Mouse (Mus musculus): ENCODE measurements at regions not wholly inside any gene's neighbourhood (a gene's known extent, or its start where the extent isn't known, plus 50 kb on each side); places are given as distances from the start of the nearest gene placed in this dataset.

DNA sequence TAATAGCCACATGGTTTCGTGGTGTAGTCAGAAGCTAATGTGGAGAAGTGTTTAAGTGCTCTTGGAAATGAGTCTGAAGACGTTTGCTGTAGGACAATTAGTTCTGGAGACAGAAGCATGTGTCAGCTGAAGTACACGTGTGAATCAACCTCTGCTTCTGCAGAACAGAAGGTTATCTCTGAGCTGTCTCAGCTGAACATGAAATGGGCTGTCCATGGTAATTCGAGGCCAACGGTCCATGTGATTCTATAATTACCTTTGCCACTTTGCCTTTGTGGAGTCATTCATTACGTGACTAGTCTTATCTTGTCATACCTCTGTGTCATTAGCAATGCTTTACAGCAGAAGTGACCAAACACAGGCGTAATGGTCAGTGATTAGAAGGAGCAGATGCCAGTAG lies 295.6 kb upstream of the Veph1 start:
- 55% methylated on average over 7 of the region's 7 CpGs for WGBS
- H3K9me3 ChIP-seq (replicated peaks): no peaks in the 10 kb centered on the region
- H3K27ac ChIP-seq: no peak overlapping the region
- H3K4me3 ChIP-seq: no peak overlapping the region
- peaks cover 4% of the 10 kb centered on the region; the same call in 1 of the 2 replicates for H3K27me3 ChIP-seq
- ATAC-seq (ENCODE audit: low FRiP score): no peak
- H3K4me1 ChIP-seq: 0 out of 2 replicates have a peak, but pooled peaks cover 3% of the 10 kb centered on the region
- H3K36me3 ChIP-seq: no peaks in the 10 kb centered on the region
- H3K4me2 ChIP-seq (replicated peaks): no peak overlapping the region
- H3K9ac ChIP-seq: no peak overlapping the region

DNA sequence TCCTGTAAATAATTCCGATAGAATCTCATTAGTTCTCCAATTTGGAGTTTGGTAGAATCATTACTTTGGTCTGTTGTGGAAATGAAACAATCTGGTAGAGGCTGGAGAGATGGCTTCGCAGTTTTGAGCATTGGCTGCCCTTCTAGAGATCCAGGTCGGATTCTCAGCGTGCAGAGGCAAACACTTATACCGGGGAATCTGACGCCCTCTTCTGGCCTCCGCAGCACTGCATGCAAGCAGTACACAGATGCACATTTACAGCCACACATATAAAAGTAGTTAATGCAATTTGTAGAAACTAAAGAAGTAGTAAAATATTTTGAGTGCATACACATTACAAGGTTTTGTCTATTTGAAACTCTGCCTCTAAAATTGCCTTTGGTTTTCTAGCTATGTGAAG lies 294.1 kb upstream of the Veph1 start:
- ATAC-seq (ENCODE audit: low FRiP score): no peak
- H3K27me3 ChIP-seq: peaks cover 4% of the 10 kb centered on the region; the same call in 1 of the 2 replicates
- no peak overlapping the region for H3K4me3 ChIP-seq
- H3K9me3 ChIP-seq (replicated peaks): no peaks in the 10 kb centered on the region
- no peak overlapping the region for H3K27ac ChIP-seq
- no peaks in the 10 kb centered on the region for H3K36me3 ChIP-seq
- no peak overlapping the region for H3K9ac ChIP-seq
- H3K4me2 ChIP-seq (replicated peaks): no peak overlapping the region
- WGBS: 62% methylated on average over 7 of the region's 7 CpGs
- H3K4me1 ChIP-seq: 0 out of 2 replicates have a peak, but pooled peaks cover 3% of the 10 kb centered on the region

DNA sequence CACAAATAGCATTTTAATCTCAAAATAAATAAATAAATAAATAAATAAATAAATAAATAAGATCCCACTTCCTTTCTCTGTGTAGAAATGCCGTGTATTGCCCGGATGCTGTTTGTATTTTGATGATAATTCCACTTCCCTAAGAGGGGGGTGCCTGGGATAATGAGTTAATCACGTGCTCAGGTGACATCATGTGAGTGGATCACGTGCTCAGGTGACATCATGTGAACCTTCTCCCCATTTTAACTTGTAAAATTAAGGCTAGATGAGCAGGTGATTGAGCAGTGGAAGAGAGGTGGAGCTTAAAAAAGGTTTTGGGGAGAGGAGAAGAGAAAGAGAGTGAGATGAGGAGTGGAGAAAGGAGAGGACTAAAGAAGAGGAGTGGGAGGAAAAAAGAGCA lies 292.8 kb upstream of the Veph1 start:
- 89% methylated on average over 4 of the region's 4 CpGs for WGBS
- H3K4me1 ChIP-seq: 0 out of 2 replicates have a peak, but pooled peaks cover 3% of the 10 kb centered on the region
- no peak overlapping the region for H3K27ac ChIP-seq
- H3K36me3 ChIP-seq: no peaks in the 10 kb centered on the region
- no peaks in the 10 kb centered on the region for H3K9me3 ChIP-seq (replicated peaks)
- no peak overlapping the region for H3K4me2 ChIP-seq (replicated peaks)
- H3K4me3 ChIP-seq: no peak overlapping the region
- ATAC-seq (ENCODE audit: low FRiP score): no peak
- peaks cover 4% of the 10 kb centered on the region; the same call in 1 of the 2 replicates for H3K27me3 ChIP-seq
- H3K9ac ChIP-seq: no peak overlapping the region

DNA sequence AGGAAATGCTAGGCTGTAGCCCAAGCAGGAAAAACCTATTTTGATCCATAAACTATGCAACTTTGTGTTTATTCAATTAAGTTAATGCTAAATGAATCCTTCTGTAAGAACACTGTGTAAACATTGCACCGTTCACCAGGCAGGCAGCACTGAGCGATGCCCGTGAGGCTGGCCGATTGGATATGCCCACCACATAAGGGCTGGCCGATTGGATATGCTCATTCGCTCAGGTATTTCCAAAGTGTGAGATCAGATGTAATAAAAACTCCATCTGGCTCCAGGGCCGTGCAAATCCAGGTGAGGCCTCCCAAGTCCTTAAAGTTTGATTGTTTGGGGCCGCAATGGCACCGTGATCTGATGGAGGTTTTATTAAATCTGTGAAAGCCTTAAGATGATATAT lies 288.2 kb upstream of the Veph1 start:
- Histone ChIP-seq H3K4me1 (no peaks in the 10 kb centered on the region), H3K27me3 (no peaks in the 10 kb centered on the region), H3K4me3 (no peak overlapping the region), H3K27ac (no peak overlapping the region), H3K4me2 (replicated peaks) (no peak overlapping the region), H3K36me3 (no peaks in the 10 kb centered on the region), H3K9ac (no peak overlapping the region), H3K9me3 (replicated peaks) (no peaks in the 10 kb centered on the region)
- ATAC-seq (ENCODE audit: low FRiP score): no peak
- 91% methylated on average over 9 of the region's 9 CpGs for WGBS

DNA sequence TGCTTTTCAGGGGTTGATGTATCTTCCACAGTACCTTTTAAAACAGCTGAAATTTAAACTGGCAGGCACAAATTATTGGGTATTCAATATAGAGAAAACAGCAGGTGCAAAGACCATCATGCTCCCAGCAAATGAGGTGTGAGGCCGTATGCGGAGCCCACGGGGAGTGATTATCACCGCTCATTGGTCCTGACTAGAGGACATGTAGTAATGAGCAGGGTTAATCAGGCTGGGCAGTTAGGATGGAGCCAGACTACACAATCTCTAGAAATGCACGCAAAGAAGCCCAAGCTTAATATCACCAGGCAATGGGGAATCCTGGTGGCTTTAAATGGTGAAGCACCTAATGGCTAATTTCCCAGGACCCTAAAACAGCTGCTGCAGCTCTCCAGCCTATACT lies 287.5 kb upstream of the Veph1 start:
- no peak overlapping the region for H3K4me3 ChIP-seq
- H3K9me3 ChIP-seq (replicated peaks): no peaks in the 10 kb centered on the region
- no peak overlapping the region for H3K4me2 ChIP-seq (replicated peaks)
- no peaks in the 10 kb centered on the region for H3K36me3 ChIP-seq
- no peaks in the 10 kb centered on the region for H3K27me3 ChIP-seq
- H3K9ac ChIP-seq: no peak overlapping the region
- H3K27ac ChIP-seq: no peak overlapping the region
- no peak; the same call in 1 of the 2 replicates for ATAC-seq (ENCODE audit: low FRiP score)
- WGBS: 71% methylated on average over 5 of the region's 5 CpGs
- H3K4me1 ChIP-seq: no peaks in the 10 kb centered on the region

DNA sequence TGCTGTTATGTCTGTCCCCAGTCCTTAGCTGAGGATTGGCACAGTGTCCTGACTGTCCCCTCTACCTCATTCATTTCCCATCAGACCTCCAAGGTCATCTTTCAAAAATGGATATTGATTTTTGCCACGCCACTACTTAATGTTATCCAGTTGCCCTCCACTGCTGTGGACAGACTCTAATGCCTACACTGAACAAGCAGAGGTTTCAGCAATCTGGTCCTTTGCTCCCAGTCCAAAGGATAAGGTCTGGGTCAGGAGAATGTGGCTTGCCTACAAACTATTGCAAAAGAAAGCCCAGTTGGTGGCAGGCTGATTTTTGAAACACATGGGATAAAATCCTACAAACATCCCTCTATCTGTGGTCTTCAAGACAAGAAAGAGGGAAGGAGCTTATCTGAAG lies 280.0 kb upstream of the Veph1 start:
- Histone ChIP-seq H3K4me1 (no peaks in the 10 kb centered on the region), H3K27me3 (no peaks in the 10 kb centered on the region), H3K9me3 (replicated peaks) (no peaks in the 10 kb centered on the region), H3K36me3 (no peaks in the 10 kb centered on the region), H3K27ac (no peak overlapping the region), H3K9ac (no peak overlapping the region), H3K4me2 (replicated peaks) (no peak overlapping the region), H3K4me3 (no peak overlapping the region)
- ATAC-seq (ENCODE audit: low FRiP score): no peak
- 69% methylated on average over 1 of the region's 1 CpGs for WGBS

DNA sequence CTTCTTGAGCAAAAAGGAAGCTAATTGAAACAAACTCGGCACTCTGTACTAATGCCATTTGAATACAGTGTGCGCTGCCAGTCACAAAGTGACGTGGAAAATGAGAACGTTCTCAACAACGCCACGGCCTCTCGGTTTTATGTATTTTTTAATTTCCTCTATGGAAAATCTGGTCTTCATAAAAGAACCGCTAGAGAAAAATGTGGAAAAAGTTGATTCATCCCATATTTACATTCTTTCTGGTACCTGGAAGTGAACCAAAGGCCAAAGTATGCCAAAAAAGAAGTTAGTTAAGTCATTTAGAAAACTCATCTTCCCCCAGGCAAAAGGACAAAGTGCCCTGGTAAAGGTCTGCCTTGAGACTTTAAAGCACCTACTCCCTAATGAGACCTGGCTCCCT lies 277.7 kb upstream of the Veph1 start:
- Histone ChIP-seq H3K9me3 (replicated peaks) (no peaks in the 10 kb centered on the region), H3K9ac (no peak overlapping the region), H3K27me3 (no peaks in the 10 kb centered on the region), H3K36me3 (no peaks in the 10 kb centered on the region), H3K27ac (no peak overlapping the region), H3K4me2 (replicated peaks) (no peak overlapping the region), H3K4me3 (no peak overlapping the region), H3K4me1 (no peaks in the 10 kb centered on the region)
- 80% methylated on average over 8 of the region's 8 CpGs for WGBS
- no peak for ATAC-seq (ENCODE audit: low FRiP score)

DNA sequence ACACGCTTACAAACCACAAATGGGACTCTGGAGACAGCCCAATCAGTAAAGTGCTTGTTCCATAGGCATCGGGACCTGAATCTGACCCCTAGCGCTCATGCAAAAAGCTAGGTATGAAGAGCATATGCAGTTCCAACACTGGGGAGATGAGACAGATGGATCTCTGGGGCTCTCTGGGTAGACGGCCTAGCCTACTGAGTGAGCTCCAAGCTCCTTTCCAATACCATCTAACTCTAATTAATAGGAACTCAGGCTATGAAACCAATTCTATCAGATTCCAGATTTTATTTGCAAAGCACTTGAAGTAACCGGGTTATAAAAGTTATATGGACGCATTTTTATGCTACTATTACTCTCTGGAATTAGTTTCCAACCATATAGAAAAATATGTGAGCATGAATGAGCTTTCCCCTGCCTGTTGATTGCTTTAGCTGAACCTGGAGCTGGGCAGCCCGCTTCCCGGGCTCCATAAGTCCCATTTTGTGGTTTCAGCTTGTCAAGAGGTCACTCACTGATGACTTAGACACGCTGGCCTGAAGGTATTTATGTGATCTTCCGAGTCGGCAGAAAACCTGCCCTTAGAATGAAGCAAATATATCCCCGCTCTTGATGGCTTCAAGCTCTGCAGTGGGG lies 276.4 kb upstream of the Veph1 start:
- H3K9ac ChIP-seq: no peak overlapping the region
- no peaks in the 10 kb centered on the region for H3K27me3 ChIP-seq
- H3K4me1 ChIP-seq: no peaks in the 10 kb centered on the region
- ATAC-seq (ENCODE audit: low FRiP score): no peak
- 85% methylated on average over 12 of the region's 12 CpGs for WGBS
- H3K36me3 ChIP-seq: no peaks in the 10 kb centered on the region
- H3K4me2 ChIP-seq (replicated peaks): no peak overlapping the region
- no peak overlapping the region for H3K4me3 ChIP-seq
- no peak overlapping the region for H3K27ac ChIP-seq
- H3K9me3 ChIP-seq (replicated peaks): no peaks in the 10 kb centered on the region

DNA sequence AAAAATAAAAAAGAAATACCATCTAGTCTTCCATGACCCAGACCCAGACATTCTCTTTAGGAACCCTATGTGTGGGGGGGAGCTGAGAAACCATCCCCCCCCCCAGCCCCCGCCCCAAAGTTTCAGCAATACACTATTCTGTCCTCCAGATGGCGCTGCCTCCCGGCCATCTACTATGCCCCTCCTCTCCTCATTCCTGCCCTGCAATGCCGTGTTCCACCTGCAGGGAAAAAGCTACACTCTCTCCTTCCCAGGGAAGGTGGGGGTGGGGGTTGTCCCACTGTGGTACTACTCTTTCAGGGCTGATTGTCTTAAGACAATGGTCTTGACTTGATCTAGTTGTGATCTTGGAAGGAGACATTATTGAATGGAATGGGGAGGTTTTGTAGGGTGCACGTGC lies 273.7 kb upstream of the Veph1 start:
- Histone ChIP-seq H3K9me3 (replicated peaks) (no peaks in the 10 kb centered on the region), H3K4me3 (no peak overlapping the region), H3K36me3 (no peaks in the 10 kb centered on the region), H3K4me1 (no peaks in the 10 kb centered on the region), H3K4me2 (replicated peaks) (no peak overlapping the region), H3K9ac (no peak overlapping the region), H3K27ac (no peak overlapping the region), H3K27me3 (no peaks in the 10 kb centered on the region)
- 59% methylated on average over 5 of the region's 5 CpGs for WGBS
- ATAC-seq (ENCODE audit: low FRiP score): no peak

DNA sequence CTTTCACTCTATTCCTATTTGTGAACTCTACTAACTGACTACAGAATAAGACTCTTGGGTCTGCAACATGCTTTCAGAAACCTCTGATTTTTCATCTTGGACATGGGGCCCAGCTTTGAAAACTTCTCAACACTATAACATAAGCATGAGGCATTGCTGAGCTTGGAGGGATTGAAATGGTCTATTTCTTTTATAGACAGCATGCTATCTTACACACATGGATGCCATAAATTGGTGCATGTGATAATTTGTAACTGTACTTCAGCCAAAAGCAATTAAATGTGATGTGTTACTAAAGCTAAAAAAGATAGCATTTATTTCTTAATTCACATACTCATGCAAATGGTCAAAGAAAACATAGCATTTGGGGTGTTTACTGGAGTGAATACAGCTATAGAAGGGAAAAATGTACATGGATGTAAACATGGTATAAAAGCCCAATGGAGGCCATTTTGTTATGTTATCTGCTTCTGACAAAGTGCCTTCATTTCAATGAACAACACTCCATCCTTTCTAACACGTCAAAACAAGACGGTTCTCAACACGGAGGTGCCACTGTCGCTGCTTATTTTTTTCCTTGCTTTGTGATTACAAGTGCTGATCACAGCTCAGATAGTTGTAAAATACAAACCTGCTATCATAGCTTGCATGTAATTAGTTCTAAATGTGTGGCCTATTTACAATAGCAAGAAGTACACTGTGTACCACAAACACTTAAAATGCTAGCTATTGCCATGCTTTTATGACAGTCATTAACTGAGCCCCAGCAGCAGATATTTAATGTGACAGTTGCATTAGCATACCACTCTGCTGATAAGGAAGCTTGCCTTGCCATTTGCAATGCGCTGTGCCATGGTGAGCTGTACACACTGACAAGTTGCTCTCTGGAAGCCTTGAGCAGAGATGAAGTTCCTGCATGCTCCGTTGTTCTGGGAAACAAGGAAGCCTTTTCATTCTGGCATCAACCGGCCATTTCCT lies 267.9 kb upstream of the Veph1 start:
- Histone ChIP-seq H3K4me3 (no peak overlapping the region), H3K27me3 (no peaks in the 10 kb centered on the region), H3K36me3 (no peaks in the 10 kb centered on the region), H3K4me2 (replicated peaks) (no peak overlapping the region), H3K9me3 (replicated peaks) (no peaks in the 10 kb centered on the region), H3K4me1 (no peaks in the 10 kb centered on the region), H3K27ac (no peak overlapping the region), H3K9ac (no peak overlapping the region)
- 88% methylated on average over 7 of the region's 7 CpGs for WGBS
- ATAC-seq (ENCODE audit: low FRiP score): no peak

DNA sequence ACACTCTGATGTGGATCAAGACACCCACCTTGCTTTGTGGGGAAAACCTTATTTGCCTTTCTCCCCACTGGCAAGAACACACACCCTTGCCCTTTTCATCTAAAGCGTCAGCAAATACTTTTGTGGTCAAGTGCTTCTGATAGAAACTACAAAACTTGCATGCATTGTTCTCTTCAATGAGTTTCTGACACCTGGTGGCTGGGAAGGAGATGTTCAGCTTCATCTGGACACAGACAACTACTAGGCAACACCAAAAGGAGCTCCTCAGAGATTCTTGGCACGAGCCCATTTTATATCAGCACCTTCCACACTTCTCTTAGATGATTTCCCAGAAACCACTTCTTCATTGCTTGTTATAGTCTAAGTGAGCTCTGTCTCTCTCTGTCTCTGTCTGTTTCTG lies 266.7 kb upstream of the Veph1 start:
- H3K4me1 ChIP-seq: no peaks in the 10 kb centered on the region
- no peak for ATAC-seq (ENCODE audit: low FRiP score)
- WGBS: 84% methylated on average over 2 of the region's 2 CpGs
- no peak overlapping the region for H3K4me3 ChIP-seq
- H3K9me3 ChIP-seq (replicated peaks): no peaks in the 10 kb centered on the region
- H3K9ac ChIP-seq: no peak overlapping the region
- no peak overlapping the region for H3K4me2 ChIP-seq (replicated peaks)
- H3K36me3 ChIP-seq: no peaks in the 10 kb centered on the region
- no peaks in the 10 kb centered on the region for H3K27me3 ChIP-seq
- H3K27ac ChIP-seq: no peak overlapping the region

DNA sequence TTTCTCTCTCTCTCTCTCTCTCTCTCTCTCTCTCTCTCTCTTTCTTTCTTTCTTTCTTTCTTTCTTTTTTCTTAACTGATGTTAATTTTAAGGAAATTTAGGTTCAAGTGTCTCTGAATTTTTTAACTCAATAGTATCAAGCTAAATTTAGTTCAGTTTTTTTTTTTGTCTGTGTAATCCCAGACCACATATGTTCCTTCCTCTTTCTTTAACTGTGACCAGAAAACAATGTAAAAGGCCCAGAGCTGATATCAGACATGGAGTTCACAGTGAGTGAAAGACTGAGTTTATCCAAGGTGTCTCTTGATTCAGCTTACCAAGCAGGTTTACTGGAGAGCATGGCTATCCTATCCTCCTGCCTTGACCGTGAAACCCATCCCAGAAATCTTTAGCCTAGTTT lies 258.9 kb upstream of the Veph1 start:
- Histone ChIP-seq H3K4me2 (replicated peaks) (no peak overlapping the region), H3K27me3 (no peaks in the 10 kb centered on the region), H3K27ac (no peak overlapping the region), H3K9me3 (replicated peaks) (no peaks in the 10 kb centered on the region), H3K36me3 (no peaks in the 10 kb centered on the region), H3K9ac (no peak overlapping the region), H3K4me1 (no peaks in the 10 kb centered on the region), H3K4me3 (no peak overlapping the region)
- 93% methylated on average over 1 of the region's 1 CpGs for WGBS
- no peak for ATAC-seq (ENCODE audit: low FRiP score)

DNA sequence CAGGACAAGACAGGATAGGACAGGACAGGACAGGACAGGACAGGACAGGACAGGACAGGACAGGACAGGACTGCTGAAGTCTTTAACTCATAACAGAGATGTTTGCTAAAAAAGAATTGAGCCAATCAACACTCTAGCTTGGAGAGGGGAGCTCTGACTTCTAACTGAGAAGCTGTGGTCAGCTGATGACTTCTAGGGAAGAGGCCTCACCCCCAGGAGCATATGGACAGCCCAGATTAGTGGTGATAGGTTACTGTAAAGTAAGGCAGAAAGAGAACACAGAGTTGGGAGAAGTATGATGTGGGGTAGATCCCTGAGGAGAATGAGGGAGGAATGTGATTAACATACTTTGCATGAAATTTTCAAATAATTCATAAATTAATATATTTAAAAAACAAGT lies 254.3 kb upstream of the Veph1 start:
- Histone ChIP-seq H3K4me2 (replicated peaks) (no peak overlapping the region), H3K4me3 (no peak overlapping the region), H3K36me3 (no peaks in the 10 kb centered on the region), H3K27me3 (no peaks in the 10 kb centered on the region), H3K27ac (no peak overlapping the region), H3K9me3 (replicated peaks) (no peaks in the 10 kb centered on the region), H3K4me1 (no peaks in the 10 kb centered on the region), H3K9ac (no peak overlapping the region)
- ATAC-seq (ENCODE audit: low FRiP score): no peak
